Mouse (Mus musculus) limb, embryonic 15.5 days (tissue): ENCODE measurements around the gene Cers1. TPM values are rescaled to one million over a fixed set of nuclear protein-coding genes. Genes with fewer than 3 reads are reported as not detected.

Source experiments
- ATAC-seq: fragments of 200-750 bp; cut with Nextera tagmentation; 2 replicates; pipeline ENCODE4 v1.8.0; 2017; ENCODE audit warnings: low read depth, moderate TSS enrichment; ENCODE audit not compliant: insufficient number of reproducible peaks, low FRiP score, low TSS enrichment
- H3K27ac ChIP-seq: fragments of 300-500 bp; sonication (generic); 2 replicates; pipeline ENCODE4 v1.5.1; 2015; ENCODE audit warnings: moderate library complexity, mild to moderate bottlenecking, inconsistent platforms
- H3K27me3 ChIP-seq: fragments of 300-500 bp; sonication (generic); 2 replicates; pipeline ENCODE4 v1.6.1; 2015; ENCODE audit warnings: inconsistent platforms
- H3K36me3 ChIP-seq: fragments of 300-500 bp; sonication (generic); 2 replicates; pipeline ENCODE4 v1.6.1; 2015; ENCODE audit warnings: inconsistent platforms
- H3K4me1 ChIP-seq: fragments of 300-500 bp; sonication (generic); 2 replicates; pipeline ENCODE4 v1.6.1; 2015; ENCODE audit warnings: inconsistent platforms
- H3K4me2 ChIP-seq: fragments of 300-500 bp; sonication (generic); 2 replicates; pipeline ENCODE4 v1.6.1; 2015; ENCODE audit warnings: mild to moderate bottlenecking, inconsistent platforms
- H3K4me3 ChIP-seq: fragments of 300-500 bp; sonication (generic); 2 replicates; pipeline ENCODE4 v1.5.1; 2015; ENCODE audit warnings: mild to moderate bottlenecking, inconsistent platforms
- H3K9ac ChIP-seq: fragments of 300-500 bp; sonication (generic); 2 replicates; pipeline ENCODE4 v1.6.1; 2015; ENCODE audit warnings: inconsistent platforms
- H3K9me3 ChIP-seq: fragments of 300-500 bp; sonication (generic); 2 replicates; pipeline ENCODE4 v1.6.1; 2016; ENCODE audit warnings: inconsistent platforms
- WGBS: fragments of 180-500 bp; shearing (Covaris S2); methylation state at CpG from one replicate; pipeline ENCODE4 v1.1.7; 2015; 5-methylcytosine and 5-hydroxymethylcytosine counted together
- polyA plus RNA-seq: library from polyadenylated mRNA; unstranded; fragments of >200 nt; fragmentation: Nextera tagmentation; extraction: Ambion mirVana; gene quantifications from 2 replicates; pipeline ENCODE4 v1.2.1, GENCODE M21; 2015

Cers1 gene
- 8.8 and 9.6 TPM in 2 replicates for polyA plus RNA-seq

DNA sequence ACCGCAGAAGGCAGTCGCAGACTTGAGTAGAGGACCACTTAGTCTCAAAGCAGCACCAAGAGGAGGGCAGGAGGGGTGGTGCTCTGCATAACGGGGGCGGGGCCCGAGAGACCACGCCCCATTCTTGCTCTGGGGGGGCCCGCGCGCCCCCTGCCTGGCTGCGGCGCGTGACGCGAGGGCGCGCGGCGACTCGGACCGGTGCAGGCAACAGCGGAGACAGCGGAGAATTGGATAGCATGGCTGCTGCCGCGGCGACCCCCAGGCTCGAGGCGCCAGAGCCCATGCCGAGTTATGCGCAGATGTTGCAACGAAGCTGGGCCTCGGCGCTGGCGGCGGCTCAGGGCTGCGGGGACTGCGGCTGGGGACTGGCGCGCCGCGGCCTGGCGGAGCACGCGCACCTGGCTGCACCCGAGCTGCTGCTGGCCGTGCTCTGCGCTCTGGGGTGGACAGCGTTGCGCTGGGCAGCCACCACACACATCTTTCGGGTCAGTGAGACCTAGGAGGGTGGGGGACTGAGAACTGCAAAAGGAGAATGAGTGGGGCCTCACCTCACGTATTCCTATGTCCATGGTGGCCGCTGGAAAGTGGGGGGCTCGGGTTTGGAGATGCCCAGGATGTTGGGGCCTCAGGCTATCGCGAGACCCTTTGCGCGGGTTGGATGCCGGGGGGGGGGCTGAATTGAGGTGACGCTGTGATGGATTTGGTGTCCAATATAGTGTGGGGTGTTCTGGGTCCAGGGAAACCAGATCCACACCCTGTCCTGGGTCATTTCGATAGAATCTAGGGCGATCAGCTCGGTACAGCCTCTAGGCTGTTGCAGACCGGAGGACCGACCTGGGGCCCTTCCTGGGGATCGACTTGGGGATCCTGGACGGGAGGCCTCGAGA, at the start of gene Cers1:
Gene Cers1, plus strand, starts transcription at position 152 of the 887 bp plus-strand sequence.
- Histone ChIP-seq H3K4me1 (peaks cover 35% of the 10 kb centered on the region), H3K4me3 (peak within 1 kb of the TSS; percentile 69), H3K27ac (peak within 1 kb of the TSS; percentile 84), H3K9me3 (no peaks in the 10 kb centered on the region), H3K4me2 (peak within 1 kb of the TSS; percentile 85), H3K9ac (peak within 1 kb of the TSS; percentile 64), H3K36me3 (peaks cover 46% of the 10 kb centered on the region), H3K27me3 (no peaks in the 10 kb centered on the region)
- ATAC-seq: peak; percentile 72
- 2% methylated on average over 66 of the region's 66 CpGs for WGBS

DNA sequence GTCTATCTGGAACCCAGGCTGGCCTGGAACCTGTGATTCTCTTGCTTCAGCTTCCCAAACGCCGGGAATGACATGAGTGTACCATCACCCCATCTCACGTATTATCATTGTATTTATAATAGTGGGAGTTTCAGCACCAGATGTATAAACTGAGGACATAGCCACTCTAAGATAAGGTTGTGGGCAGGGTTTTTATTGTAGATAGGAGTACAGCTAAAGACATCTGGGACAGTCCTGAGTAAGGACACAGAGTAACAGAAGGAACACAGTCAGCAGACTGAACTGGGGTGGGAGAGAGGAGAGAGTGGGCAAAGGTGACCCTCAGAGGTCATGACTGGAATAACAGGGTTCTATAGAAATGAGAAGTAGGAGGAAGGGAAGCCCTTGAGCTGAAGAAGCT, 47.9 kb upstream of the Cers1 start:
- H3K27ac ChIP-seq: no peak overlapping the region
- H3K4me3 ChIP-seq: no peak overlapping the region
- H3K36me3 ChIP-seq: peaks cover 23% of the 10 kb centered on the region
- no peak for ATAC-seq
- no peak overlapping the region for H3K4me2 ChIP-seq
- no peaks in the 10 kb centered on the region for H3K4me1 ChIP-seq
- H3K9me3 ChIP-seq: no peaks in the 10 kb centered on the region
- no peaks in the 10 kb centered on the region for H3K27me3 ChIP-seq
- WGBS: 81% methylated on average over 3 of the region's 3 CpGs
- H3K9ac ChIP-seq: no peak overlapping the region

DNA sequence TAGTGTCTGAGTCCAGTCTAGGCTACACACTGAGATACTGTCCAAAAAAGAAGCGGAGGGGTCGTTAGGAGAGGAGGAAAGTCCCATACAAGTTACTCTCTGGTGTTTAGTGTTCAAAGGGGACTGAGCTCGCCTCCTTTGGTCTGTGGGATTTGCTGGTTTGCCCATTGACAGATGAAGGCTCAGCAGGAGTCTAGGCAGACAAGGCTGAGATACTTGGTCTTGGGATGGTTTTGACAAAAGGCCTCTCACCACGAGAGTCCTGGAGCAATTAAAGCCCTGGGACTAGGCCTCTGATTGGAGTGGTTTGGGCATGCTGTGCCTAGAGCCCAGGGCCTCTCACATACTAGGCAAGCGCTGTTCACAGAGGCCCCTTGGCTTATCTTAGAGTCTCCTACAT, 47.3 kb upstream of the Cers1 start:
- Histone ChIP-seq H3K4me2 (no peak overlapping the region), H3K9ac (no peak overlapping the region), H3K36me3 (peaks cover 17% of the 10 kb centered on the region), H3K4me3 (no peak overlapping the region), H3K27me3 (no peaks in the 10 kb centered on the region), H3K27ac (0 out of 2 replicates have a peak overlapping the region, but pooled peaks have one; percentile 1), H3K4me1 (no peaks in the 10 kb centered on the region), H3K9me3 (no peaks in the 10 kb centered on the region)
- no peak for ATAC-seq
- 60% methylated on average over 5 of the region's 5 CpGs for WGBS

DNA sequence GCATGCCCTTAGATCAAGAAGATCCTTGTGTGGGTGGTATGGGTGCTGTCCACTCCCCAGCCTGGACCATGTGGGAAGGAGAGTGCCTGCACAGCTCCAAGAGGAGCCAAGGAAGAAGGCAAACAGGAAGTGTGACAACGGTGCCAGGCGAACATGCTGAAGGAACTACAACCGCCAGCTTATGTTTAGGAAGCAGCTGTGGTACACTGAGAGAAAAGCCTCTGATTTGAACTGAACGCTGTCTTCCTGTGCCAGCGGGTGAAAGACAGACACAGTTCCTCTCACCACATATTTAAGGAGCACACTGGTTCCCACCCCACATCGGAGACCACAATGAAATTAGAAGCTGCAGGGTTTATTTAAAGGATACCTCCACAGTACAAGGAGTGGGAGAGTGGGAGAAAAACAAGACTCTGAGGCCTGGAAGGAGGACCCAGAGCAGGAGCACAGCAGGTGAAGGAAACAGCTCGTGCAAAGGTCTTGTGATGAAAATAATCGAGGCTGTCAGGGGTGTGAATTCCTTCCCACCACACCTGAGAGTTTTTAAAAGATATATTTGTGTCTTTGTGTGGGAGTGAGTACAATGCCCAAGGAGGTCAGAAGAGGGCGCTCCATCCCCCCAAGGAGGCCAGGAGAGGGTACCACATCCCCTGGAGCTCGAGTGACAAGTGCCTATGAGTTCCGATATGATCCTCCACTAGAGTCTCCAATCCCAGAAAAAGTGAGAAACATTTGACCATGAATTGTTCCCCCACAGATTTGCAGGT, 46.6 kb upstream of the Cers1 start:
- H3K9me3 ChIP-seq: no peaks in the 10 kb centered on the region
- H3K27ac ChIP-seq: 0 out of 2 replicates have a peak overlapping the region, but pooled peaks have one; percentile 1
- WGBS: 52% methylated on average over 11 of the region's 11 CpGs

DNA sequence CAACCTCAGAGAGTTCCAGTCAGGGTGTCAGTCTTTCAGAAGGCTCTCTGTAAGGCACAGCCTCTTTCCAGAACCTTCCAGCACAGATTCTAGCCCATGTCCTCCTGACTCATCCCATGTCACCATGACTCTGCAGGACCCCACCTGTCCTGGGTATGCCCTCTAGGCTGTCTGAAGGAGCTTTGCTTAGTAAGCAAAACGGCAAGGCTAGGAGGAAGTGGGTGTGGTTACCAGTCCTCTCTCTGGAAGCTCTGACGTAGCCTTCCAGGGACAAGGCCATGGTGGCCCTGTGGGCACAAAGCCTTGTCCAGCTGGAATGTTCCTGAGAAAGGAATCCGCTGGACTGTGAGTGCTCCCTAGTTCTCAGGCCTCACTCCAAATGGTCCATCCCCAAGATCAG, 42.6 kb upstream of the Cers1 start:
- ATAC-seq: no peak
- H3K27ac ChIP-seq: no peak overlapping the region
- no peaks in the 10 kb centered on the region for H3K9me3 ChIP-seq
- no peak overlapping the region for H3K9ac ChIP-seq
- H3K27me3 ChIP-seq: no peaks in the 10 kb centered on the region
- H3K4me2 ChIP-seq: no peak overlapping the region
- 54% methylated on average over 3 of the region's 3 CpGs for WGBS
- H3K4me1 ChIP-seq: peaks cover under 1% of the 10 kb centered on the region; the same call in 1 of the 2 replicates
- no peak overlapping the region for H3K4me3 ChIP-seq
- H3K36me3 ChIP-seq: no peaks in the 10 kb centered on the region

More for the DNA sequence above, 46.6 kb upstream of the Cers1 start:
- peaks cover 10% of the 10 kb centered on the region for H3K36me3 ChIP-seq
- no peak for ATAC-seq
- no peaks in the 10 kb centered on the region for H3K27me3 ChIP-seq
- no peak overlapping the region for H3K9ac ChIP-seq
- no peaks in the 10 kb centered on the region for H3K4me1 ChIP-seq
- H3K4me3 ChIP-seq: no peak overlapping the region
- no peak overlapping the region for H3K4me2 ChIP-seq

DNA sequence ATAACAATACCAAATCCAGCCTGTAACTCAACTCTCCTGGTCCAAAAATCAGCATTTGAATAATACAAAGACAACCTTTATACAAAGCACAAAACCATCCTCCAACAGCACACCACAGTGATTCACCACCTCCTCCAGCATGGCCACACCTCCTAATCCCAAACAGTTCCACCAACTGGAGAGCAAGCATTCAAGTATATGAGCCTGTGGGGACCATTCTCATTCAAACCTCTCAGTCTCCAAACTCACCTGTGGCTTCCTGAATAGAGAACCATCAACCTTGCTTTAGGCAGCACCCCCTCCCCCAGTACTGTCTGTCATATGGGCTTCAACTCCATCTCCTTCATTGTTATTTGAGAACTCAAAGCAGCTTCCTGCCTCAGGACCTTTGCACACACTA, 41.2 kb upstream of the Cers1 start:
- Histone ChIP-seq H3K9ac (no peak overlapping the region), H3K4me2 (no peak overlapping the region), H3K36me3 (no peaks in the 10 kb centered on the region), H3K27me3 (no peaks in the 10 kb centered on the region), H3K9me3 (no peaks in the 10 kb centered on the region), H3K4me3 (no peak overlapping the region), H3K27ac (no peak overlapping the region), H3K4me1 (peaks cover 4% of the 10 kb centered on the region; the same call in 1 of the 2 replicates)
- no peak for ATAC-seq

DNA sequence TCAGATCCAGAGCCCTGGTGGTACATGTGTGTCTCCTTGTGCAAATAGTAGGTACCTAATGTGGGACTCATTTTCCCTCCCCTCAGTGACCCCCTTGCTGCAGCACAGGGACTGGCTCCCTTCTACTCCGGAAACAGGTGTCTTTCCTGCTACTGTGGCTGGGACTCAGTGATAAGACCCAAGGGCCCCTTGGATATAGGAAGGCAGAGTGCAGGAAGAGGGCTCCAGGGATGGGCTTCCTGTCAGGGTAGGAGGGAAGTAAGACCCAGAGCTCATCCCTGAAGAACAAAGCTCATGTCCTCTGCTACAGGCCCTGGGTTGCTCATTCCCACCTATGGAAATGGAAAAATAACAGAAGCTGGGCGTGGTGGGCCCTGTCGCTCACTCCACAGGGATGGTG, 39.1 kb upstream of the Cers1 start:
- Histone ChIP-seq H3K27me3 (no peaks in the 10 kb centered on the region), H3K9me3 (no peaks in the 10 kb centered on the region), H3K9ac (no peak overlapping the region), H3K36me3 (no peaks in the 10 kb centered on the region), H3K4me3 (no peak overlapping the region), H3K4me2 (no peak overlapping the region), H3K27ac (no peak overlapping the region), H3K4me1 (peaks cover 4% of the 10 kb centered on the region; the same call in 1 of the 2 replicates)
- WGBS: 77% methylated on average over 3 of the region's 3 CpGs
- no peak for ATAC-seq

DNA sequence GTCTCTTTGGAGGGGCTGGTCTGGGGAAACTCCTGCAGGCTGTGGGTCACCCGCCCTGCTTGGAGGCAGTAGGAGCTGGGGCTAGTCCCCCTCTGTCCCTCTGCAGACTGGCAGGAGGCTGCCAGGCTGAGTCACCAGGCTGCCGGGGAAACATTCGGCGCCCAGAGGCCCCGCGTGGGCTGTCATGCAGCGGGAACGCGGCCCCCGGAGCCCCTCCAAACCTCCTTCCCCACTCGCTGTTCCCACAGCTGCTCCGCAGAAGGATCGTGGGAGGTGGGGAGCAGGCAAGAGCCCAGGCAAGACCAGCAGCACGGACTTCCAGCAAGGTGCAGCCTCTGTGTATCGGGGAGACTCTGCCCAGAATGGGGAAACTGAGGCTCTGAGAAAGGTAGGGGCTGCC, 37.4 kb upstream of the Cers1 start:
- Histone ChIP-seq H3K36me3 (no peaks in the 10 kb centered on the region), H3K4me2 (no peak overlapping the region), H3K27ac (no peak overlapping the region), H3K4me3 (no peak overlapping the region), H3K9ac (no peak overlapping the region), H3K9me3 (no peaks in the 10 kb centered on the region), H3K27me3 (no peaks in the 10 kb centered on the region), H3K4me1 (peaks cover 12% of the 10 kb centered on the region)
- WGBS: 58% methylated on average over 15 of the region's 15 CpGs
- ATAC-seq: no peak

DNA sequence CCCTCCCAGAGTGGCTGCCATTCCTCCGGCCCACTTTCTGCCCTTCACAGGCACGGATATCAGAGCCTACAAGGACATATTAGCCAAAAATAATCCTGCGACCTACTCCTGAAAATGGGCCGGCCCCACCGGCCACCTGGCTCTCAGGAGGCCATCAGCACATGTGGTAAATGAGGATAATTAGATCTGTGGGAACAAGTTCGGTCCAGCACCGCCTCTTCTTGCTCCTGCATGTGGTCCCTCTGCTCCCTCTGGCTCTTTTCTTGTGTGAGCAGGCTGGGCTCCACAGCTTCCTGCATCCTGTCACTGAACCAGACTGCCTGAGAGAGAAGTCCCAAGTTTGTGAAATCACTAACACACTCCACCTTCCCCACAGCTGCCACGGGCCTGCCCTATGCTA, 36.3 kb upstream of the Cers1 start:
- Histone ChIP-seq H3K4me3 (no peak overlapping the region), H3K4me2 (no peak overlapping the region), H3K27ac (no peak overlapping the region), H3K36me3 (no peaks in the 10 kb centered on the region), H3K4me1 (peaks cover 19% of the 10 kb centered on the region), H3K9ac (no peak overlapping the region), H3K27me3 (no peaks in the 10 kb centered on the region), H3K9me3 (no peaks in the 10 kb centered on the region)
- 34% methylated on average over 8 of the region's 8 CpGs for WGBS
- no peak for ATAC-seq

DNA sequence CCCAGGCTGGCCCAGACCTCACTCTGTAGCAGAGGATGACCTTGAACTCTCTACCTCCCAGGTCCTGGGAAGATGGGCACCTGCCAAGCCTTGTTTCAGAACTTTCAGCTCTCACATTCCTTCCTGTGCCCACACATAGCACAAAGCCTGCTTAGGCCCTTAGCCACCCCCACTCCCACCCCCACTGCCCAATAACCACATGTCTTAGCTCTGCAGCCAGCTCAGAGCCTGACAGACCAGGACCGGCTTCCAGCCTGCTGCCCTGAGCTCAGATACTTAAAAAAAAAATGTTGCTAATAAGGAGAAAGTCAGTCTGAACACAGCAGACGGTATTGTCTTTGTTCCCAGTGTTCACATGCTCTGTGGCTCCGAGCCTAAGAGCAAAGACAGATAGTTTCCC, 34.6 kb upstream of the Cers1 start:
- H3K4me3 ChIP-seq: no peak overlapping the region
- no peak overlapping the region for H3K27ac ChIP-seq
- H3K9ac ChIP-seq: no peak overlapping the region
- 50% methylated on average over 3 of the region's 3 CpGs for WGBS
- H3K36me3 ChIP-seq: peaks cover 15% of the 10 kb centered on the region
- no peaks in the 10 kb centered on the region for H3K27me3 ChIP-seq
- no peak overlapping the region for H3K4me2 ChIP-seq
- no peaks in the 10 kb centered on the region for H3K9me3 ChIP-seq
- ATAC-seq: no peak
- peaks cover 22% of the 10 kb centered on the region for H3K4me1 ChIP-seq

DNA sequence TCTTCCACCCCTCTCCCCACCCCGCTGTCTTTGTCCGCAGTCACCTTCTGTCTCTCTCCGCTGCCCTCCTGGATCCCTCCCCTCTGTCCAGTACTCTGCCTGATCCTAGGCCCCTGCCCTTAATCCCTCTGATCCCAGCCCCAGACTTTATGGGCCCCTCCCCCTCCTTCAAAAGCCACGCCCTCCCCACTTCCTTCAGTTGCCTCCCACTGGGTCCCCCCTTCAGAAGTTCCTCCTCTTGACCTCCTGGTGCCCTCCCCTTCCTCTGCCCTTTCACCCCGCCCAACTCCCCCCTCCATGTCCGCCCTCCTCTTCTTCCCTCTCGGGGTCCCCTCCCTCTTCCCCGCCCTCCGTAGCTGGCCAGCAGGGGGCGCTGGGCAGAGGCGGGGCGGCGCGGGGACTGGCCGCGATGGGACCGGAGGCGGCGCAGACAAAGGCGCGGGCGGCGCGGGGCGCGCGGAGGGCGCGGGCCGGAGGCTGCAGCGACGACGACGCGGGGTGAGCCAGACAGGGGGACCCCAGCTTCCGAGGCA, 32.9 kb upstream of the Cers1 start, which contains the start of gene Homer3:
Gene Homer3, plus strand, starts transcription at position 225 of the 533 bp plus-strand sequence.
- H3K4me1 ChIP-seq: peaks cover 22% of the 10 kb centered on the region
- H3K36me3 ChIP-seq: peaks cover 32% of the 10 kb centered on the region
- 3% methylated on average over 27 of the region's 36 CpGs for WGBS
- H3K4me3 ChIP-seq: peak within 1 kb of the TSS; percentile 86
- no peaks in the 10 kb centered on the region for H3K27me3 ChIP-seq
- peak within 1 kb of the TSS; percentile 87 for H3K27ac ChIP-seq
- H3K9me3 ChIP-seq: no peaks in the 10 kb centered on the region
- ATAC-seq: peak; percentile 83
- peak within 1 kb of the TSS; percentile 79 for H3K4me2 ChIP-seq
- H3K9ac ChIP-seq: peak within 1 kb of the TSS; percentile 87
